Mouse (Mus musculus) T-cell, adult 2 months (primary cell): ENCODE results near the gene Gm16451.
"Not testable (repeated sequence)": the region's sequence is repeated elsewhere in the genome, so short reads cannot be mapped to it uniquely, and the experiment has no call there.

Experiments
- DNase-seq: peaks from one replicate; pipeline ENCODE4 v3.0.0; 2022; ENCODE audit warnings: low spot score

Gm16451 gene

DNA sequence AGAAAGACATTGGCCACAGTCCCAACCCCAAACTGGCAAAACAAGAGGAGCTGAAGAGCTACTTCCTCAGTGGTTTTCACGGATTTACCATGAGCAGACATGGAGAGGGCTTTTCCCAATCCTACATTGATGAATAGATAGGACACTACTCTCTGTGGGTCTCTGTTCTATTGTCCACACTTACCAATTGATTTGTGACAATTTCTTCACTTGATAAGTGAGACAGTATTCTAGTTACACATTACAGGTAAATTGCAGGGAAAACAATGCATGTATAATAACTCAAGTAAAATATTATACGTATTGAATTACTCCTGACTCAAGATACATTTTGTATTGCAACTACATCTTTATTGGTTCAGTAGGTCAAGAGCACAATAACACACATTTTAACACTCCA lies at the start of gene Gm16451:
TSS of gene Gm16451 (minus strand) at position 101 of the 400 bp plus-strand sequence.
- not testable (repeated sequence) for DNase-seq

- not testable (repeated sequence) for DNase-seq
Observed at GRCm38 (mm10) chr7:22163935-22164334, 45.9 kb upstream of the Gm16451 start, which contains the start of gene Vmn1r142. Vmn1r142 (minus strand) TSS chr7:22164035.

GRCm38 (mm10) chr7:22134641-22135040 lies 16.6 kb upstream of the Gm16451 start, which contains the start of gene Gm10666:
Gm10666 (minus strand) TSS chr7:22134741.
- not testable (repeated sequence) for DNase-seq

DNA sequence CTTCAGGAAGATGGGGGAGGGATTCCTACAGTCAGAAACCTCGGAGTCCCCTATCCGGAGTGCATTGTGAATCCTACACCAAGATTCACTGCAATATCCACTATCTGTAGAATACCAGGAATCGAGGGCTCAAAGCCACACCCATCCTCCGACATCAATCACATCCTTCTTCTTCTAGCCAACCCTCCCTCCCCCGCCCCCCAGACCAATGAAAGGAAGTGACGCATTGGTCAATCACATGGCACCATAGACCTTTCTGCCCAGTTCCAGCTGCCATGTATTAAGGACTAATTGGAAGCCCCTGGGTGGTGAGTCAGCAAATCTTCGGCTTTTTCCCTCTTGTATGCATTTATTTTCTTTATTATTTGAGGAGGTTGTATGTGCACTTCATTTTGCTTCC lies 49.3 kb downstream of the Gm16451 start, which contains the start of gene Vmn1r139:
TSS of gene Vmn1r139 (plus strand) at position 301 of the 400 bp plus-strand sequence.
- DNase-seq: not testable (repeated sequence)
